Comparison of ENCODE assay signal across 8 mouse cellular contexts in genomic region chr11:120729432-120730050, GRCm38 (mm10). TPM values are rescaled to one million over a fixed set of nuclear protein-coding genes. Genes with fewer than 3 reads are reported as not detected.
DNase-seq lines count a peak whose midpoint lies in the region; ATAC-seq and TF ChIP-seq lines count a peak whose summit lies in the region.
"Not testable (repeated sequence)": the region's sequence is repeated elsewhere in the genome, so short reads cannot be mapped to it uniquely, and the experiment has no call there.

No protein-coding gene starts in this region.

- 2% methylated on average over 17 of the region's 21 CpGs for WGBS in hindbrain, embryonic 16.5 days
- 1% methylated on average over 17 of the region's 21 CpGs for WGBS in lung, embryonic 15.5 days
- under 1% methylated on average over 17 of the region's 21 CpGs for WGBS in midbrain, postnatal 0 days
- WGBS in stomach, embryonic 15.5 days = 2% methylated on average over 18 of the region's 21 CpGs

- H3K9ac ChIP-seq in ES-E14 (ENCODE audit: insufficient read depth, low read depth, low read length, poor library complexity, severe bottlenecking); hindbrain, embryonic 16.5 days (ENCODE audit: low read depth, low read length); lung, embryonic 15.5 days; midbrain, postnatal 0 days (replicated peaks; ENCODE audit: low read length, poor library complexity, severe bottlenecking); stomach, embryonic 15.5 days: not testable (repeated sequence)

- H3K9me3 ChIP-seq in ES-E14 (ENCODE audit: control insufficient read depth, insufficient read depth, low read depth, low read length); hindbrain, embryonic 16.5 days (ENCODE audit: control insufficient read depth, low read length); lung, embryonic 15.5 days; midbrain, postnatal 0 days (ENCODE audit: low read length); stomach, embryonic 15.5 days: not testable (repeated sequence)

- DNase-seq in ES-E14 (ENCODE audit: low read depth, low spot score); midbrain, postnatal 0 days (ENCODE audit: low spot score): not testable (repeated sequence)
- DNase-seq in embryo, embryonic 10.5 days (ENCODE audit: low spot score) = peak; percentile 76
- peak; percentile 24 for DNase-seq in gastrocnemius, postnatal 10 days
- DNase-seq in kidney, postnatal 36 days = peak; percentile 58 to 76

- H3K4me1 ChIP-seq in ES-E14 (ENCODE audit: control insufficient read depth in 2 of 2, insufficient read depth in 2 of 2, low read length in 2 of 2, poor library complexity in 1 of 2) = peaks cover 3 to 11% of the 10 kb centered on the region in 2 experiments; a peak in 1 of 4 replicates
- H3K4me1 ChIP-seq in hindbrain, embryonic 16.5 days (ENCODE audit: control insufficient read depth, insufficient read depth, low read depth, low read length); midbrain, postnatal 0 days (ENCODE audit: insufficient read depth, low read length): not testable (repeated sequence)
- peaks cover 31% of the 10 kb centered on the region for H3K4me1 ChIP-seq in lung, embryonic 15.5 days
- peaks cover 14% of the 10 kb centered on the region for H3K4me1 ChIP-seq in stomach, embryonic 15.5 days

- H3K4me2 ChIP-seq in hindbrain, embryonic 16.5 days (ENCODE audit: low read length) = peak overlapping the region; percentile 42
- H3K4me2 ChIP-seq in lung, embryonic 15.5 days = peak overlapping the region; percentile 44
- H3K4me2 ChIP-seq in midbrain, postnatal 0 days (ENCODE audit: low read depth, low read length, poor library complexity, severe bottlenecking) = 0 out of 2 replicates have a peak overlapping the region, but pooled peaks have one; percentile 9
- peak overlapping the region; percentile 49 for H3K4me2 ChIP-seq in stomach, embryonic 15.5 days

- ATAC-seq in hindbrain, embryonic 16.5 days = 0 out of 2 replicates have a peak, but pooled peaks have one; percentile 38
- peak; percentile 36; the same call in 1 of the 2 replicates for ATAC-seq in lung, embryonic 15.5 days (ENCODE audit: borderline replicate concordance, extremely low read depth, low FRiP score, low TSS enrichment)
- ATAC-seq in midbrain, postnatal 0 days (ENCODE audit: low FRiP score); stomach, embryonic 15.5 days (ENCODE audit: insufficient read depth, low FRiP score, low read depth): not testable (repeated sequence)

- H3K4me3 ChIP-seq in ES-E14 (ENCODE audit: insufficient read depth in 1 of 2, low read depth in 1 of 2, low read length in 2 of 2, poor library complexity in 1 of 2, severe bottlenecking in 1 of 2) = peak overlapping the region; percentile 4 to 47; a peak in 3 of 4 replicates
- H3K4me3 ChIP-seq in hindbrain, embryonic 16.5 days (ENCODE audit: low read length) = peak overlapping the region; percentile 4; the same call in 1 of the 2 replicates
- peak overlapping the region; percentile 8; the same call in 1 of the 2 replicates for H3K4me3 ChIP-seq in lung, embryonic 15.5 days
- H3K4me3 ChIP-seq in midbrain, postnatal 0 days (ENCODE audit: low read depth, low read length) = peak overlapping the region; percentile 2; the same call in 1 of the 2 replicates
- H3K4me3 ChIP-seq in stomach, embryonic 15.5 days (replicated peaks) = peak overlapping the region; percentile 11; the same call in 1 of the 2 replicates

- in situ Hi-C loops in ES-E14 (cut with MboI; ENCODE audit: low sequenced_read_pairs in 2 of 2, unreplicated experiment in 2 of 2) = loop anchor here in 1 of 2 experiments (5.0 kb wide), 1 partner anchor 48 kb away; no protein-coding TSS in a partner anchor

- TF ChIP-seq CTCF in midbrain, postnatal 0 days (IDR thresholded peaks at IDR 0.05) = not testable (repeated sequence)

- H3K27me3 ChIP-seq in hindbrain, embryonic 16.5 days (replicated peaks; ENCODE audit: control insufficient read depth, insufficient read depth, low read length); lung, embryonic 15.5 days; midbrain, postnatal 0 days (ENCODE audit: insufficient read depth, low read length); stomach, embryonic 15.5 days (replicated peaks): not testable (repeated sequence)

- H3K36me3 ChIP-seq in ES-E14 (ENCODE audit: control insufficient read depth, insufficient read depth, low read length, poor library complexity, severe bottlenecking) = peaks cover 12% of the 10 kb centered on the region
- not testable (repeated sequence) for H3K36me3 ChIP-seq in hindbrain, embryonic 16.5 days (ENCODE audit: control insufficient read depth, insufficient read depth, low read length); lung, embryonic 15.5 days; midbrain, postnatal 0 days (ENCODE audit: insufficient read depth, low read length); stomach, embryonic 15.5 days

- H3K27ac ChIP-seq in ES-E14 (ENCODE audit: insufficient read depth, low read depth, low read length, poor library complexity, severe bottlenecking); hindbrain, embryonic 16.5 days (ENCODE audit: low read depth, low read length); lung, embryonic 15.5 days; midbrain, postnatal 0 days (ENCODE audit: low read depth, low read length); stomach, embryonic 15.5 days: not testable (repeated sequence)

RNA-seq across cellular contexts. Expression of gene Cbr2, which starts 2.4 kb away (rescaled TPM):
- total RNA-seq in ES-E14 (2012; rRNA removed) = not detected in 2 replicates
- 10 to 100 TPM in 1 of 2 experiments, 1 to 10 TPM in 1; 9.9 to 10.8 TPM for total RNA-seq in gastrocnemius, postnatal 10 days (2021)
- polyA plus RNA-seq in hindbrain, embryonic 16.5 days (2015; fragmentation: Nextera tagmentation; extraction: Ambion mirVana) = 1.3 and 2.0 TPM in 2 replicates
- 102 and 103 TPM in 2 replicates for polyA plus RNA-seq in lung, embryonic 15.5 days (2015; fragmentation: Nextera tagmentation; extraction: Ambion mirVana)
- total RNA-seq in midbrain, postnatal 0 days (2014; rRNA removed) = 3.6 and 5.2 TPM in 2 replicates
- 4.0 and 4.4 TPM in 2 replicates for polyA plus RNA-seq in midbrain, postnatal 0 days (2015; fragmentation: Nextera tagmentation; extraction: Ambion mirVana)
- polyA plus RNA-seq in stomach, embryonic 15.5 days (2015; fragmentation: Nextera tagmentation; extraction: Ambion mirVana) = 54.5 and 82.4 TPM in 2 replicates

RNA-seq across cellular contexts. Expression of gene Dcxr, which starts 2.5 kb away (rescaled TPM):
- 43.6 and 66.6 TPM in 2 replicates for total RNA-seq in ES-E14 (2012; rRNA removed)
- total RNA-seq in gastrocnemius, postnatal 10 days (2021) = 1 to 10 TPM; 3.4 to 3.7 TPM
- 11.1 and 12.7 TPM in 2 replicates for polyA plus RNA-seq in hindbrain, embryonic 16.5 days (2015; fragmentation: Nextera tagmentation; extraction: Ambion mirVana)
- 45.1 and 55.1 TPM in 2 replicates for polyA plus RNA-seq in lung, embryonic 15.5 days (2015; fragmentation: Nextera tagmentation; extraction: Ambion mirVana)
- 6.9 and 11.2 TPM in 2 replicates for total RNA-seq in midbrain, postnatal 0 days (2014; rRNA removed)
- polyA plus RNA-seq in midbrain, postnatal 0 days (2015; fragmentation: Nextera tagmentation; extraction: Ambion mirVana) = 9.9 and 12.3 TPM in 2 replicates
- 31.6 and 33.5 TPM in 2 replicates for polyA plus RNA-seq in stomach, embryonic 15.5 days (2015; fragmentation: Nextera tagmentation; extraction: Ambion mirVana)

RNA-seq across cellular contexts. Expression of gene Rac3, which starts 8.3 kb away (rescaled TPM):
- 20.1 and 34.3 TPM in 2 replicates for total RNA-seq in ES-E14 (2012; rRNA removed)
- 1 to 10 TPM; 1.8 to 2.7 TPM for total RNA-seq in gastrocnemius, postnatal 10 days (2021)
- polyA plus RNA-seq in hindbrain, embryonic 16.5 days (2015; fragmentation: Nextera tagmentation; extraction: Ambion mirVana) = 624 and 705 TPM in 2 replicates
- polyA plus RNA-seq in lung, embryonic 15.5 days (2015; fragmentation: Nextera tagmentation; extraction: Ambion mirVana) = 54.9 and 60.5 TPM in 2 replicates
- total RNA-seq in midbrain, postnatal 0 days (2014; rRNA removed) = 766 and 788 TPM in 2 replicates
- 808 and 853 TPM in 2 replicates for polyA plus RNA-seq in midbrain, postnatal 0 days (2015; fragmentation: Nextera tagmentation; extraction: Ambion mirVana)
- 36.4 and 39.4 TPM in 2 replicates for polyA plus RNA-seq in stomach, embryonic 15.5 days (2015; fragmentation: Nextera tagmentation; extraction: Ambion mirVana)

RNA-seq across cellular contexts. Expression of gene Lrrc45, which starts 15.8 kb away (rescaled TPM):
- total RNA-seq in ES-E14 (2012; rRNA removed) = 30.3 and 65.0 TPM in 2 replicates
- total RNA-seq in gastrocnemius, postnatal 10 days (2021) = 10 to 100 TPM in 1 of 2 experiments, 1 to 10 TPM in 1; 7.7 to 10.1 TPM
- 73.4 and 77.8 TPM in 2 replicates for polyA plus RNA-seq in hindbrain, embryonic 16.5 days (2015; fragmentation: Nextera tagmentation; extraction: Ambion mirVana)
- polyA plus RNA-seq in lung, embryonic 15.5 days (2015; fragmentation: Nextera tagmentation; extraction: Ambion mirVana) = 57.9 and 59.9 TPM in 2 replicates
- 44.8 and 47.8 TPM in 2 replicates for total RNA-seq in midbrain, postnatal 0 days (2014; rRNA removed)
- polyA plus RNA-seq in midbrain, postnatal 0 days (2015; fragmentation: Nextera tagmentation; extraction: Ambion mirVana) = 46.8 and 51.0 TPM in 2 replicates
- polyA plus RNA-seq in stomach, embryonic 15.5 days (2015; fragmentation: Nextera tagmentation; extraction: Ambion mirVana) = 55.7 and 57.3 TPM in 2 replicates

RNA-seq across cellular contexts. Expression of gene Cenpx, which starts 16.0 kb away (rescaled TPM):
- 53.9 TPM in 2 replicates for total RNA-seq in ES-E14 (2012; rRNA removed)
- total RNA-seq in gastrocnemius, postnatal 10 days (2021) = 10 to 100 TPM; 34.9 to 35.6 TPM
- 106 and 107 TPM in 2 replicates for polyA plus RNA-seq in hindbrain, embryonic 16.5 days (2015; fragmentation: Nextera tagmentation; extraction: Ambion mirVana)
- polyA plus RNA-seq in lung, embryonic 15.5 days (2015; fragmentation: Nextera tagmentation; extraction: Ambion mirVana) = 160 and 167 TPM in 2 replicates
- 70.8 and 76.0 TPM in 2 replicates for total RNA-seq in midbrain, postnatal 0 days (2014; rRNA removed)
- 94.5 and 94.6 TPM in 2 replicates for polyA plus RNA-seq in midbrain, postnatal 0 days (2015; fragmentation: Nextera tagmentation; extraction: Ambion mirVana)
- 155 and 158 TPM in 2 replicates for polyA plus RNA-seq in stomach, embryonic 15.5 days (2015; fragmentation: Nextera tagmentation; extraction: Ambion mirVana)

Comparison
In these comparisons a context has a peak if more than half of its experiments do, and no peak if none do; other contexts are left out.
1. RNA of gene Cbr2, which starts 2.4 kb away (polyA plus RNA-seq): 102 to 103 TPM in lung, embryonic 15.5 days and 54.5 to 82.4 TPM in stomach, embryonic 15.5 days; 4.0 to 4.4 TPM in midbrain, postnatal 0 days and 1.3 to 2.0 TPM in hindbrain, embryonic 16.5 days; every median in the first group is over 10 times any median in the second.
2. RNA of gene Rac3, which starts 8.3 kb away (polyA plus RNA-seq): 808 to 853 TPM in midbrain, postnatal 0 days and 624 to 705 TPM in hindbrain, embryonic 16.5 days; 54.9 to 60.5 TPM in lung, embryonic 15.5 days and 36.4 to 39.4 TPM in stomach, embryonic 15.5 days; every median in the first group is over 10 times any median in the second.
3. Peak in every context shown above with its lines, with median percentiles within 50 percentile points of each other: H3K4me3 ChIP-seq and H3K4me2 ChIP-seq.